Mouse (Mus musculus): ENCODE results near the gene Supt20.
"Not testable (repeated sequence)": the region's sequence is repeated elsewhere in the genome, so short reads cannot be mapped to it uniquely, and the experiment has no call there.

Gene Supt20

DNA sequence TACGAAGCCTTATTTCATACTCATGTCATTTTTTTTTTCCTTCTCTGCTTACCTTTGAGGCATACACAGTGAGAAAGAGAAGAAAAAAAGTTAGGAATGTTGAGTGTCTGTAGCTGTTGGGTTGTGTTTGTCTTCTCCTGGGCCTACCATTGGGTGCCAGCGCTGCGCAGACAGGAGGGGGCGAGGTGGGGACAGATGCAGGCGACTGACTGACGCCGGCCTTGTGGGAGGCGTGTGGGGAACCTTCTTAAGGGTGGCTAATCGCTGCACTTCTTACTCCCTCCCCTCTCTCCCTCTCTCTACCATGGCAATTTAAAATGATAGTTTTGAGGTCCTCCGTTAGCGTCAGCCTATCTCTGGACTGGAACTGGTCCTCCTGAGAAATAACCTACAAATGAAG lies 63.5 kb downstream of the Supt20 start:
- DNase-seq (ENCODE audit: low read depth) = no peak

DNA sequence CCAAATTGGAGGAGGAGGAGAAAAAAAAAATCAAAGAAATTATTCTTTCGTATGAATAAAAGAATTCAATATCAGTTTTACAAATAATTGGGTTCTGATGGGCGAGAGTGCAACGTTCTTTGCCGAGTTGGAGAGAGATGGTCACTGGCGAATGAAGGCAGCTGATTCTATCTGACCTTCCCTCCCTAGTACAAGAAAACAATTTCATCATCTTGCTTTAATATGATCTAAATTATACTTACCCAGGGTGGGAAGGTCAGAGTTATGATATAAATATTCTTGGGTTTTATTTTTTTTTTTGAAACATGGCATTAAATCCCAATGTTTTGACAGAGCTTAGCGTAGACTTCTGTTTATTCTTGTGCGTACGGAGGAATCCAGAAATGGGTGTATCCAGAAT lies 64.8 kb downstream of the Supt20 start:
- no peak for DNase-seq (ENCODE audit: low read depth)

- no peak for DNase-seq (ENCODE audit: low read depth)
Observed at GRCm38 (mm10) chr3:54759211-54759610, 66.6 kb downstream of the Supt20 start.

DNA sequence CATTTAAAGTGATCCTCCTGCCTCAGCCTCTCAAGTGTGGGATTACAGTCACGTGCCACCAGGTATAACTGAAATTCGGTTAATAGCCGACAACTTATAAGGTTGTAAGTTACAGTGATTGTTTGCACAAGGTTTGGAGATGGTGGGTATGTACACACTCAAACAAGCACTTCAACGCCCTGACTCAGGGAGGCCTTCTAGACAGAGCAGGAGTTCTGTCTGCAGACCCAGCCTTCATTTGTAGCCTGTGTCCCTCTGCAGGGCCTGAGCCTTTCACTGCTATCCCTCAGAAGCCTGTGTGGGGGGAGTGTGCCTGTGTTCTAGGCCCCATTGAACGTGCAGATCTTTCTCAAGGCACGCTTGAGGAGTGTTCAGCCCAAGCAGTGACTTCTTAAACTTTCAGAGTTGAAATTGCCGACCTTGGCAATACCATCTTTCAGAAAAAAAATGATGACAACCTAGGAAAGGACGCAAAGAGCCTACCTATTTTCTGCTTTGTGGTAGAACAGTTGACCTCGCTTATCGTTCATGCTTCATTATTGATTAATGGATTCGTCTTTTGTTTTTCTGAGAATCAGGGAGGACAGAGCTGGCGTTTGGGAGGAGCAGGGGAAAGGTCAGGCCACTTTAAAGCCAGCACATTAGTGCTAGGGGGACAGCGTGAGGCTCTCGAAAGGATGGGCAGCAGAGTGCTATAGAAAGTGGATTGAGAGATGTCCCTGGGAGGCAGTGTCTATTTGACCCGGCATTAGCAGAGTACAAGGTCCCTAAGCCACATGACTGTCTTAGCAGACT lies 67.9 kb downstream of the Supt20 start:
- no peak for DNase-seq (ENCODE audit: low read depth)

DNA sequence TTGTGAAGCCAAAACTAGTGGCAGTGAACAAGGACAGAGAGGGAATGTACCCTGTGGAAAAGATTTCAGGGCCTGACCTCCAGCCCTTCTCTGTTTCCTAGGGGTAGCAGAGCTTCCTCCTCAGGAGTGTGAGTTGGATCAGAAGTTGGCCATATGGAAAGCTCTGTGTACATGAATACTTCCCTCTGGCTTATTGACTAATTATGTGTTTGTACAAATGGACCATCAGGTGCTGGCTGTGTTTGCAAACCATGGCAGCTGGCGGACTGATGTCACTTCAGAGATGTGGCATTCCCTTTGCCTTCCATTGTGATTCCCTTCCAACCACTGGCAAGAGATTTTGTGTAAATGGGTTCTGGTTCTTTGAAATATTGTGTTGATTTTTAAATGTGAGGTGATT lies 68.7 kb downstream of the Supt20 start:
- no peak for DNase-seq (ENCODE audit: low read depth)

DNA sequence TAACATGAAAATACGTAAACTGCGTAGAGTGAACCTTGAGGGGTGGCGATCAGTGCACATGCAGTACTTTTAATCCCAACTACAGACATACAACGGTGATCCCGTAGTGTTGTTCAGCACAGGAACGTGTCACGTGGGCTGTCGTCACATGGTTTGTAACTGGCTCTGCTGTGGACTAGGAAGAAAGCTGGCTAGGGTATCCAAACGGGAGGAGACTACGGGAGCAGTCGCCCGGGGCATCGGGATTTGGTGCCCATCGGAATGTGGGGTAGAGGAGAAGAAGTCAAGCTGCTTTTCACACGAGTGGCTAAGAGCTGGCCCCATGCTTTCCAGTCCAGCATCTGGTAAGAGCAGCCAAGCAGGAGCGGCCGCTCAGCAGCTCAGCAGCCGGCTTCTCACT lies 71.8 kb downstream of the Supt20 start:
- no peak for DNase-seq (ENCODE audit: low read depth)

DNA sequence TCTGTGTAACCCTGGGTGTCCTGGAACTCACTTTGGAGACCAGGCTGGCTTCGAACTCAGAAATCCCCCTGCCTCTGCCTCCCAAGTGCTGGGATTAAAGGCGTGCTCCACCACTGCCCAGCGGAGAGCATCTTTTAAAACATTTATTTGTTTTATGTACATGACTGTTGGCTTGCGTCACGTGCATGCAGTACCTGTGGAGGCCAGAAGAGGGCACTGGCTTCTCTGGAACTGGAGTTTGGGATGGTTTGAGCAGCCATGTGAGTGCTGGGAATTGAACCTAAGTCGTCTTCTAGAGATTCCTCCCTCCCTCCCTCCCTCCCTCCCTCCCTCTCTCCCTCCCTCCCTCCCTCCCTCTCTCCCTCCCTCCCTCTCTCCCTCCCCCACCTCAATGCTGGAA lies 72.9 kb downstream of the Supt20 start:
- not testable (repeated sequence) for DNase-seq (ENCODE audit: low read depth)

GRCm38 (mm10) chr3:54766034-54766433 lies 73.4 kb downstream of the Supt20 start:
- DNase-seq (ENCODE audit: low read depth) = no peak

- DNase-seq (ENCODE audit: low read depth) = no peak
Observed at GRCm38 (mm10) chr3:54766811-54767210, 74.2 kb downstream of the Supt20 start.

DNA sequence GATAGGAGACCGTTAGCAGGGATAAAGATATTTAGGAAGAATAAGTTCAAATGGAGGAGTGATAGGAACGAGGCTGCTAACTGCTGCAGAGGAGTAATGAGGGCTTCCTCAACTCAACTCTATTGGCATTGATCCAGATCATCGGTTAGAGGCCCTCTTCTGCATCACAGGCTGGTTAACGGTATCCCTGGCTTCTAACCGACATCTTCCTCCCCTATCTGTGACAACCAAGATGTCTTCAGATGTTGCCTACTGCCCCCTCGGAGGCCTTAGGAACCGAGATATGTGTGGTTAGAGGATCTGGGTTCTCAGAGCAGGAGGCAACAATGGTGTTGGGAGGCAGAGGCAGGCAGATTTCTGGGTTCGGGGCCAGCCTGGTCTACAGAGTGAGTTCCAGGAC lies 76.0 kb downstream of the Supt20 start:
- DNase-seq (ENCODE audit: low read depth) = no peak

DNA sequence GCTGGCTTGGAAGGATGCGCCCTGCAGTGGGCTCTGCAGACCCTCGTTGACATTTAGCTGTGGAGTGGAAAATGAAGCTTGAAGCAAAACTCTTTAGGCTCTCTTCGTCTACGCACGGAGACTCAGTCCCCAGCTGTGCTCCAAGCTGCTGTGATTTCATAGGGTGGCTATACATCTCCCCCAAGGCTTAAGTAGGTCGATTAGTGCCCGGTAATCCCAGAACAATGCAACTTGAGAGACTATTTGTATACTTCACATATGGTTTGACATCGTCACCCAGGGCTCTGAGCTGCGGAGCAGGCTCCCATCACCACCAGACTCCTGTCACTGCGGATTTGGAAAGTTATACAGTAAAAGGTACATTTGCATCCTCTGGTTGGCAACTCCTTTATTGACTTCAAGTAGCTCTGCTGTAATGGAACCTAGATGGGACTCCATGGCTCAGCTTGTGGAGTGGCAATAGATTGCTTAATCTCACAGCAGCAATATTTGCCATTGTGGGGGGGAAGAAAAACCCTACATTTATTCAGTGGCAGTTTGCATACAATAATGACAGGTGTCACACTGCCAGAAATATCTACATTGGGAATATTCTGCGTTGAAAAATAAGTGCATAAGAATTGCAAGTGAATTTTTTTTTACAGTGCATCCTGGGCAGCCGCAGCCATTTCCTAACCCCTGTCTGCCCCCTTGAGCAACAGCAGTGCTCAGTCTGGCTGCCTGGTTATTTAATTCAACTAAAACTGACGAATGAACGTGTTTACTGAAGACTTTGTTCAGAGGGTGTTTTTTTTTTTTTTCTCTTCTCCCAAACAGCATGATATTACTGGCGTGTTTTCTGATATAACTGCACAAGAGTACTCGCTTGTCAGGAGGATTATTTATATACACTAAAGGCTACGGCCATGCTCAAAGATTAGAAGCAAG lies 77.0 kb downstream of the Supt20 start:
- DNase-seq (ENCODE audit: low read depth) = no peak

- DNase-seq (ENCODE audit: low read depth) = no peak
Observed at GRCm38 (mm10) chr3:54773613-54774012, 81.0 kb downstream of the Supt20 start.

GRCm38 (mm10) chr3:54775989-54776631 lies 83.5 kb downstream of the Supt20 start:
- DNase-seq (ENCODE audit: low read depth) = no peak

Measured in fibroblast of lung, adult 2 months (primary cell).